ENCODE assay signal across 11 mouse cellular contexts in the genomic region with DNA sequence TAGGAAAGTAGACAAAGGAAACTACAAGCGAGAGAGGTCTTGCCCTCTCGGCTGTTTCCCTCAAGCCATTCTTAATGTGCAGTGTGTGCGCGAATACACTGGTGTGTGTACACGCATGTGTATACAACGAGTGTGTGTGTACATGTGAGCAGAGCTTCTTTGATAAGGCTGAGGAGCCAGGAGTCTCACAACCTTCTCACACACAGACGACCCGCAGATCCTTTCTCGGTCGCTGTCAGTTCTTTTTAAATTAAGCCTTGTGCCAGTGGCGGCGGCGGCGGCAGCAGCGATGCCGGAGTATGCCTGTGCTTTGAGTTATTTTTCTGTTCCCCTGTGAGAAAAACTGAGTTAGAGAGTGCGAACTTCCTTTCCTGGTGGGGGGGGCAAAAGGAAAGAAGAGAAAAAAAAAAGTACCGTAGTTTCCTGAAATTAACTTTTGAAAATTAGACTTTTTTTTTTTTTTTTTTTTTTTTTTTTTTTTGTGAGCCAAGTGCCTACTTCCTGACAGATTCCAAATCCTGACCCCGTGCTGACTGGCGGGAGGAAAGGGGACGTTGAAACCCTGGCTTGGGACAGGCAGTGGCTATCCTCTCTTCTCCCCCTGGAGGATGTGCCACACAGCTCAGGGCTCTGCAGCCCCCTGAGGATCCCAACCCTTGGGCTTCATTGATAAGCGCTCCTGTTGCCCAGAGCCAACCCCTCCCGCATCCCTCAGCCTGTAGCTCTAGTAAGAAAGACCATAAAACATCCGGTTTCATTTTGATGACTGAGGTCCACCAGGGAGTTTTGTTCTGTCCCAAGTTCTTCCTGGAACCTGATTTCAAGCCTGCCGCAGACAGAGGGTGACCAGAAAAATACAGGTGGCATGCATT.
A peak's percentile ranks its signal among the peaks of the same experiment; 100 is the strongest.
DNase-seq lines count a peak whose midpoint lies in the region; ATAC-seq and TF ChIP-seq lines count a peak whose summit lies in the region.
"Had no signal": no experiment of that assay in that cellular context is flagged by ENCODE, and none has a peak within 500 bp of the region (broad histone marks: within the 10 kb centered on the region; RNA-seq: fewer than 3 reads in every experiment).

No protein-coding gene starts in this region.

- no peak for ATAC-seq in heart, embryonic 11.5 days (replicated peaks; ENCODE audit: insufficient number of reproducible peaks, low FRiP score, low TSS enrichment)
- peak; percentile 28; the same call in 1 of the 2 replicates for ATAC-seq in lung, embryonic 14.5 days (ENCODE audit: insufficient read depth)
- ATAC-seq in embryonic facial prominence, embryonic 13.5 days (ENCODE audit: insufficient number of reproducible peaks, insufficient read depth, low FRiP score, low TSS enrichment, low read depth): no peak
- ATAC-seq: forebrain, embryonic 15.5 days had no signal

- no peaks in the 10 kb centered on the region for H3K9me3 ChIP-seq in heart, embryonic 11.5 days (replicated peaks; ENCODE audit: control insufficient read depth, low read length)
- H3K9me3 ChIP-seq in lung, embryonic 14.5 days (ENCODE audit: low read depth, low read length): no peaks in the 10 kb centered on the region
- no peaks in the 10 kb centered on the region for H3K9me3 ChIP-seq in embryonic facial prominence, embryonic 13.5 days
- H3K9me3 ChIP-seq: forebrain, embryonic 15.5 days had no signal

- 43% methylated on average over 25 of the region's 25 CpGs for WGBS in heart, embryonic 11.5 days (ENCODE audit: insufficient replicate concordance)
- 27% methylated on average over 25 of the region's 25 CpGs for WGBS in lung, embryonic 14.5 days
- WGBS in embryonic facial prominence, embryonic 13.5 days: 25% methylated on average over 25 of the region's 25 CpGs

- H3K9ac ChIP-seq in heart, embryonic 11.5 days (ENCODE audit: low read depth, low read length): 0 out of 2 replicates have a peak overlapping the region, but pooled peaks have one; percentile 6
- no peak overlapping the region; the same call in 1 of the 2 replicates for H3K9ac ChIP-seq in lung, embryonic 14.5 days
- H3K9ac ChIP-seq in embryonic facial prominence, embryonic 13.5 days: no peak overlapping the region
- H3K9ac ChIP-seq: forebrain, embryonic 15.5 days had no signal

- H3K4me3 ChIP-seq in heart, embryonic 11.5 days (ENCODE audit: low read depth, low read length): no peak overlapping the region
- H3K4me3 ChIP-seq in lung, embryonic 14.5 days (ENCODE audit: low read depth, low read length): peak overlapping the region; percentile 1; the same call in 1 of the 2 replicates
- no peak overlapping the region for H3K4me3 ChIP-seq in embryonic facial prominence, embryonic 13.5 days
- H3K4me3 ChIP-seq: forebrain, embryonic 15.5 days had no signal

- H3K36me3 ChIP-seq in heart, embryonic 11.5 days (ENCODE audit: control insufficient read depth, insufficient read depth, low read length): no peaks in the 10 kb centered on the region
- no peaks in the 10 kb centered on the region for H3K36me3 ChIP-seq in lung, embryonic 14.5 days (ENCODE audit: insufficient read depth)
- H3K36me3 ChIP-seq in embryonic facial prominence, embryonic 13.5 days: no peaks in the 10 kb centered on the region
- H3K36me3 ChIP-seq: forebrain, embryonic 15.5 days had no signal

- TF ChIP-seq CTCF in lung, embryonic 14.5 days (IDR thresholded peaks at IDR 0.05; ENCODE audit: low read depth): no peak

- H3K27me3 ChIP-seq in heart, embryonic 11.5 days (ENCODE audit: control insufficient read depth, insufficient read depth, low read length): peaks cover 20% of the 10 kb centered on the region
- no peaks in the 10 kb centered on the region for H3K27me3 ChIP-seq in lung, embryonic 14.5 days (ENCODE audit: insufficient read depth, low read length)
- H3K27me3 ChIP-seq in embryonic facial prominence, embryonic 13.5 days: peaks cover 84% of the 10 kb centered on the region
- H3K27me3 ChIP-seq: forebrain, embryonic 15.5 days had no signal

- H3K4me2 ChIP-seq in heart, embryonic 11.5 days: peak overlapping the region; percentile 20
- H3K4me2 ChIP-seq in lung, embryonic 14.5 days: peak overlapping the region; percentile 47
- H3K4me2 ChIP-seq in embryonic facial prominence, embryonic 13.5 days: peak overlapping the region; percentile 40
- H3K4me2 ChIP-seq: forebrain, embryonic 15.5 days had no signal

- no peak for DNase-seq in heart, adult 9 months (ENCODE audit: low spot score in 2 of 2)
- DNase-seq in lung, embryonic 14.5 days: peak; percentile 52
- no peak for DNase-seq in lung, postnatal 14 days
- peak; percentile 36 for DNase-seq in lung, postnatal 4 days
- DNase-seq in urinary bladder, postnatal 4 days (ENCODE audit: low spot score in 2 of 2): no peak
- DNase-seq in layer of hippocampus, postnatal 10 days (ENCODE audit: low spot score in 2 of 2): no peak
- DNase-seq: cerebellum, adult 11-12 months; kidney, adult 9 months had no signal

- H3K27ac ChIP-seq in heart, embryonic 11.5 days (ENCODE audit: low read depth, low read length): no peak overlapping the region
- peak overlapping the region; percentile 61 for H3K27ac ChIP-seq in lung, embryonic 14.5 days (ENCODE audit: low read depth)
- no peak overlapping the region for H3K27ac ChIP-seq in embryonic facial prominence, embryonic 13.5 days
- H3K27ac ChIP-seq: forebrain, embryonic 15.5 days had no signal

- H3K4me1 ChIP-seq in heart, embryonic 11.5 days (ENCODE audit: control insufficient read depth, insufficient read depth, low read length): peaks cover 7% of the 10 kb centered on the region
- H3K4me1 ChIP-seq in lung, embryonic 14.5 days (ENCODE audit: insufficient read depth): 0 out of 2 replicates have a peak, but pooled peaks cover 8% of the 10 kb centered on the region
- peaks cover 43% of the 10 kb centered on the region for H3K4me1 ChIP-seq in embryonic facial prominence, embryonic 13.5 days
- H3K4me1 ChIP-seq: forebrain, embryonic 15.5 days had no signal

Comparison
In these comparisons a context has a peak if more than half of its experiments do, and no peak if none do; other contexts are left out.
1. DNase-seq: peak in lung, embryonic 14.5 days (single experiment) and lung, postnatal 4 days (2 of 2); none in heart, adult 9 months (0 of 2), lung, postnatal 14 days (single experiment), urinary bladder, postnatal 4 days (0 of 2) and layer of hippocampus, postnatal 10 days (0 of 2).
2. Peak in every context shown above with its lines, with median percentiles within 50 percentile points of each other: H3K4me2 ChIP-seq.